Mouse (Mus musculus): ENCODE results near the gene Fam69a. TPM values are rescaled to one million over a fixed set of nuclear protein-coding genes. Genes with fewer than 3 reads are reported as not detected.
"Not testable (repeated sequence)": the region's sequence is repeated elsewhere in the genome, so short reads cannot be mapped to it uniquely, and the experiment has no call there.

Gene Fam69a
- polyA plus RNA-seq (2015; fragmentation: Nextera tagmentation; extraction: Ambion mirVana), result 50.0 and 53.3 TPM in 2 replicates

DNA sequence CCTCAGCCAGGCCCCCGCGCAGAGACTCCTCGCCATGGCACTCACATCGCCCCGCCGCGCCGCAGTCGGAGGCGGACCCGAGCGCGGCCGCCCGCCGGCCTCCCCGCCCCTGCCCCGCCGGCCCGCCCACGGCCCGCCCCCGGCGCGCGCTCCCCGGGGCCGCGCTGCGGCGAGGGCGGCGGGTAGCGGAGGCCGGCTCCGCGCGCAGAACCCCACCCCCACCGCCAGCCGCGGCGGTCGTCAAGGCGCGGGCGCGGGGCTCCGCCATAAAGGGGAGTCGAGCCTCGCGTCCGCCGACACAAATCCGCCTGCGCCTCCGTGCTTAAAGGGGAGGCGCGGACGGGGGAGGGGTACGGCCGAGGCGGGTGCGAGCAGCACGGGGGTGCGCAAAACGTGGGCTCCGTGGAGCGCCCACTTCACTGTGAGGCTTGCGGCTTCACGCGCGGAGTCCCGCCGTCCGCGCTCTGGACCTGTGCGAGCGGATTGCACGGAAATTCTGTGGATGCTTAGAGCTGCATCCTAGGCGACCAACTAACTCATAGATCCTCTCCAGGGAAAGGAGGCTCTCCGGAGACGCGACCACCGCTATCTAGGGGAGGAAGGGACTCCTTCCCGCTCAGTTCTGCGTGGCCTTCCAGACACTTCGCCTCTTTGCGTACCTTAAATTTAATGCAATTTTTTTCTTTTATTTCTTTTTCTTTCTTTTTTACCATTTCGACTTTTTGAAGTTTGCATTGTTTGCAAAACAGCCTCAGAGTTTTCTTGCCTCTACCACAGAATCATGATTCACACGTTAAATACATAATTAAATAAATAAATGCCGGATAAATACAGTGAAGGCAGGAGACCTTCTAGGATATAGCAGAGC is at the start of gene Fam69a:
TSS of gene Fam69a (minus strand) at position 119 of the 868 bp plus-strand sequence.
- ATAC-seq (replicated peaks), result peak; percentile 94
- H3K4me1 ChIP-seq, result peaks cover 16% of the 10 kb centered on the region
- peak within 1 kb of the TSS; percentile 93 for H3K9ac ChIP-seq
- peak within 1 kb of the TSS; percentile 54 for H3K4me2 ChIP-seq
- H3K27me3 ChIP-seq (replicated peaks), result no peaks in the 10 kb centered on the region
- under 1% methylated on average over 87 of the region's 91 CpGs for WGBS
- no peaks in the 10 kb centered on the region for H3K9me3 ChIP-seq
- no peaks in the 10 kb centered on the region for H3K36me3 ChIP-seq (replicated peaks)
- peak within 1 kb of the TSS; percentile 97 for H3K27ac ChIP-seq
- peak within 1 kb of the TSS; percentile 91 for H3K4me3 ChIP-seq

DNA sequence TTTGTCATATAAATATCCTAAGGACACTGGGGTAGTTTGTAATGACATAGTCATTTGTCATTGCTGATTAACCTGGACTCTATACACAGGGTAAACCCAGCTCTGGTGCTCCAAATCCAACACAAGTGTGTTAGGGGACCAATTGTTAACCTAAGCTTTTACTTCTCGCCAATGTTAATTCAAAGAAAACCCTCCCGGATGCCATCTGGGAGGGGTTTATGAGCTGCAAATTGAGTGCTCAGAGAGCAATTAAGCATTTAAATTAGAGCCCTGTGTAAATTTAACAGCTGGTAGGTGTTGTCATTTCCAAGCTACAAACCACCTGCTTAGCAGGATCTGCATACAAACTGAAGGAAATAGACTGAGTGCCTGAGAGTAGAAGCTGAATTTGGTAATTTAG is 48.6 kb upstream of the Fam69a start:
- Histone ChIP-seq H3K9ac (no peak overlapping the region), H3K4me2 (no peak overlapping the region), H3K9me3 (no peaks in the 10 kb centered on the region), H3K4me3 (no peak overlapping the region), H3K4me1 (no peaks in the 10 kb centered on the region), H3K36me3 (replicated peaks) (no peaks in the 10 kb centered on the region), H3K27me3 (replicated peaks) (no peaks in the 10 kb centered on the region), H3K27ac (no peak overlapping the region)
- whole genome bisulfite sequencing, result 37% methylated on average over 2 of the region's 2 CpGs
- no peak for ATAC-seq (replicated peaks)

DNA sequence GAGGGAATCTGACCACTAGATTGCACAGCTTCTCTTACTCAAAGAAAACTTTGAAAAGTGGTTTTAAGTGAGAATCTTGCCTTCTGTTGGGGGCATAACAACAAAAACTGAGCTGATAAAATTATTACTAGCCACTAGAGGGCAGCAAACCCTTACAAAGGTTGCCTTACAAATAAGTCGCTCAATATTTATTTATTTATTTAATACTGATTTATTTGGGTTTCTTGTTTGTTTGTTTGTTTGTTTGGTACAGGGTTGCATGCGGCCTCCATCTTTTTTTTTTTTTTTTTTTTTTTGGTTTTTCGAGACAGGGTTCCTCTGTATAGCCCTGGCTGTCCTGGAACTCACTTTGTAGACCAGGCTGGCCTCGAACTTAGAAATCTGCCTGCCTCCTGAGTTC is 47.3 kb upstream of the Fam69a start:
- 37% methylated on average over 4 of the region's 4 CpGs for WGBS
- H3K9ac ChIP-seq, result no peak overlapping the region
- H3K4me3 ChIP-seq, result no peak overlapping the region
- no peaks in the 10 kb centered on the region for H3K27me3 ChIP-seq (replicated peaks)
- ATAC-seq (replicated peaks), result peak; percentile 54; the same call in 1 of the 2 replicates
- no peak overlapping the region for H3K27ac ChIP-seq
- H3K36me3 ChIP-seq (replicated peaks), result no peaks in the 10 kb centered on the region
- H3K9me3 ChIP-seq, result no peaks in the 10 kb centered on the region
- H3K4me2 ChIP-seq, result no peak overlapping the region
- H3K4me1 ChIP-seq, result no peaks in the 10 kb centered on the region

DNA sequence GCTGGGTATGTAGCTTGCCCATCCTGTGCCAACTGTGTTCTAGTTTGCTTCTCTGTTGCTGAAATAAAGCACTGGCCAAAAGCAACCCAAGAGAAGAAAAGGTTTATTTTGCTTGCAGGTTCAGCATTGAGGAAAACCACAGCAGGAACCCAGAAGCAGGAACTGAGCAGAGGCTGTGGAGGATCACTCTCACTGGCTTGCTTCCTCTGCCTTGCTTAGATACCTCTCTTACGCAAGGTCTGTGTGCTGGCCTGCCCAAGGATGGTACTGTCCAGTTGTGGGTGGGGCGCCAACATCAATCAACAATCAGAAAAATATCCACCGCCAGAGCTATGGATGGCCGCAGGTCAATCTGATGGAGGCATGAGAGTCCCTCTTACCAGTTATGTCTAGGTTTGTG is 44.4 kb upstream of the Fam69a start:
- H3K4me3 ChIP-seq, result no peak overlapping the region
- H3K27me3 ChIP-seq (replicated peaks), result no peaks in the 10 kb centered on the region
- H3K27ac ChIP-seq, result no peak overlapping the region
- no peaks in the 10 kb centered on the region for H3K36me3 ChIP-seq (replicated peaks)
- WGBS, result 93% methylated on average over 4 of the region's 4 CpGs
- no peak overlapping the region for H3K4me2 ChIP-seq
- no peak overlapping the region for H3K9ac ChIP-seq
- no peaks in the 10 kb centered on the region for H3K4me1 ChIP-seq
- no peak for ATAC-seq (replicated peaks)
- H3K9me3 ChIP-seq, result no peaks in the 10 kb centered on the region

DNA sequence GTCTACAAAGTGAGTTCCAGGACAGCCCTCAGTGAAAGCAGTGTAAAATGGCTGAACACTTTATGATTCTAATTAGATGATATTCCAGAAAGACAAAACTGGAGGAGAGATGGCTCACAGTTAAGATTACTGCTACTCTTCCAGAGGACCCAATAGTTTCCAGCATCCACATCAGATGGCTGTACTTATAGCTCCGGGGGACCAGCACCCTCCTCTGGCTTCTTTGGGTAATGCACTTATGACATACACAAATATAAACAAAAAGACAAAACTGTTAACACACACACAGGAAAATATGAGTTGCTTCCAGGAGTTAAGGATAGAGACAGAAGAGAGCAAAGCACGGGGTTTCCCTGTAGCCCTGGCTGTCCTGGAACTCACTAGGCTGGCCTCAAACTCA is 43.1 kb upstream of the Fam69a start:
- Histone ChIP-seq H3K9me3 (no peaks in the 10 kb centered on the region), H3K27me3 (replicated peaks) (no peaks in the 10 kb centered on the region), H3K4me2 (no peak overlapping the region), H3K36me3 (replicated peaks) (no peaks in the 10 kb centered on the region), H3K9ac (no peak overlapping the region), H3K27ac (no peak overlapping the region), H3K4me3 (no peak overlapping the region), H3K4me1 (no peaks in the 10 kb centered on the region)
- 86% methylated on average over 2 of the region's 2 CpGs for WGBS
- ATAC-seq (replicated peaks), result no peak

DNA sequence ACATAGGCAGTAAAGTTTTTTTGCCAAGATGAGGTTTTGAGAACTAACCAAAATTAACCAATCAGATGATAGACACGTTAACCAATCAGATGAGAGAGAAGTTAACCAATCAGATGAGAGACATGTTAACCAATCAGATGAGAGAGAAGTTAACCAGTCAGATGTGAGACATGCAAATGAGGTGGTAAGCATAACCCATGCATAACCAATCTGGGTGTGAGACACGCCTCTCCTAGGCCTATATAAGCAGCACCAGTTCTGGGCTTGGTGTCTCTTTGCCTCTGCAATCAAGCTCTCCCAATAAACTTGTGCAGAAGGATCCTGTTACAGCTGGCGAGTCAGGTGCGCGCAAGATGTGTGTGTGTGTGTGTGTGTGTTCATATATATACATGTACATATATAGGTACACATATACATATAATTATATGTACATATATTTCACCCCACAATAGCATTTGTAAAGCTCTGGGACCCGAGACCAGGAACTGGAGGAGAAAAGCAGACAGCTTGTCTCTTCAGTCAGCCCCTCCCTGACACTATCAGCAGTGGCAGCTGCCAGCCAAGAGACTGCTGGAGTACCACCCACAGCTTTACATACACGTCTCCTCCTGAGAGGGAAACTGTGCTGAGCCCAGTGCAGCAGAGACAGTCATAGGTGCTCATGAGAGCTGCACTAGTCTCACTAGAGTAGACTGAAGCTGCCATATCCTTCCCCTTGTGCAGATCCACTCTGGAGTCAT is 42.1 kb upstream of the Fam69a start:
- H3K9me3 ChIP-seq; H3K36me3 ChIP-seq (replicated peaks); H3K4me2 ChIP-seq: not testable (repeated sequence)

DNA sequence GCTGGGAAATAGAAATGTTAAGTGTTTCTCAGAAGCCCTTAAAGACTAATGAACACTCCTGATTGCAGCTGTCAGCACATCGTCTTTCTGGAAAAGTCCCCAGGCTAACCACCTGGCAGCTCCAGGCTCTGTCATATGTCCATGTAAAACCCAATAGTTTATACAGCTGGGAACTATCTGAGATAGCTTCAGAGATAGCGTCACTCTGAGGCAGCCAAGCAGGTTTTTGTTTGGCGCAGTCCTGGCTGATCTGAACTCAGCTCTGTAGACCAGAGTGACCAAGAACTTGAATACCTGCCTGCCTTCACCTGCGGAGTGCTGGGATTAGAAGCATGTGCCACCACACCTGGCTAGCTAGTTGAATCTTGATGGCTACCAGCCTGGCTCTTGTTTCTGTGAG is 41.3 kb upstream of the Fam69a start:
- H3K27ac ChIP-seq, result no peak overlapping the region
- no peaks in the 10 kb centered on the region for H3K4me1 ChIP-seq
- no peaks in the 10 kb centered on the region for H3K36me3 ChIP-seq (replicated peaks)
- 96% methylated on average over 4 of the region's 4 CpGs for WGBS
- no peak overlapping the region for H3K4me2 ChIP-seq
- H3K27me3 ChIP-seq (replicated peaks), result no peaks in the 10 kb centered on the region
- no peak overlapping the region for H3K4me3 ChIP-seq
- no peaks in the 10 kb centered on the region for H3K9me3 ChIP-seq
- no peak overlapping the region for H3K9ac ChIP-seq
- ATAC-seq (replicated peaks), result no peak

More for the DNA sequence above, 42.1 kb upstream of the Fam69a start:
- not testable (repeated sequence) for H3K4me1 ChIP-seq; ATAC-seq (replicated peaks); H3K27me3 ChIP-seq (replicated peaks); H3K4me3 ChIP-seq; H3K27ac ChIP-seq; H3K9ac ChIP-seq
- 90% methylated on average over 7 of the region's 7 CpGs for WGBS

DNA sequence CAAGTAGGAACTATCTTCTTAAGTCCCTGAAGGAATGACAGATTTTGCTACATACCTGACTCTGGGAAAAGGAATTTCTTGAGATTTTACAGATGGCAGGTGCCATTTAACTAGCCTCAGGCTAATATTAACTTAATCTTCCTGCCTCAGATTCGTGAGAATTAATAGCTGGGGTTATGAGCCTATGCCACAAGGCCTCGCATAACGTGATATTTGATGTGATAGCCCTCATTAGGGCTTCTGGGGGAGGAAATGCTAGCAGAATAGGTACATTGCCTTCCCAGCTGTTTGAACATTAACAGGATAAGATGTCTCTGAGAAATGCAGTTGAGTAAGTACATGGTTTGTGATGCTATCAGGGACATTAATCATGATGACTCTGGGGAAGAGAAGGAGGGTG is 34.5 kb upstream of the Fam69a start:
- no peaks in the 10 kb centered on the region for H3K36me3 ChIP-seq (replicated peaks)
- 72% methylated on average over 3 of the region's 3 CpGs for whole genome bisulfite sequencing
- H3K27ac ChIP-seq, result no peak overlapping the region
- H3K9ac ChIP-seq, result no peak overlapping the region
- H3K4me2 ChIP-seq, result no peak overlapping the region
- no peaks in the 10 kb centered on the region for H3K9me3 ChIP-seq
- H3K4me3 ChIP-seq, result no peak overlapping the region
- H3K27me3 ChIP-seq (replicated peaks), result no peaks in the 10 kb centered on the region
- no peak for ATAC-seq (replicated peaks)
- H3K4me1 ChIP-seq, result no peaks in the 10 kb centered on the region

DNA sequence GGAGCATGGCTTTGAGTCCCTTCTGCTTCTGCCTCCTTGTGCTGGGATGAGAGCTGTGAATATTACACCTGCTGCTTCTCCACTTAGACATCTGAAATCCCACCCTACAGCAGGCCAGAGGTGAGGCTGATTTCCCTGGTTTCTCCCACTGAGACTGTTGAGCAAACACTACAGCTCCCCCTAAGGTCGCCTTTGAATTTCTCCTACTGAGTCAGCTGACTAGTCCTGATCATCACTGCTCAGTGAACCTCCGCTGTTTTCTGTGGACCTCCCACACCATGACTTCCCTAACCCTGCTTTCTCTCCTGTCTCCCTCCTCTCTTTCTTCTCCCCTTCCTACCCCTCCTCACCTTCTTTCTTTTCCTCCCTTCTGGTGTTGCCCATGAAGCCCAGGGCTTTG is 32.5 kb upstream of the Fam69a start:
- H3K9me3 ChIP-seq, result no peaks in the 10 kb centered on the region
- no peak overlapping the region for H3K9ac ChIP-seq
- ATAC-seq (replicated peaks), result no peak
- no peak overlapping the region for H3K4me2 ChIP-seq
- H3K27me3 ChIP-seq (replicated peaks), result no peaks in the 10 kb centered on the region
- 16% methylated on average over 2 of the region's 2 CpGs for WGBS
- no peak overlapping the region for H3K4me3 ChIP-seq
- no peaks in the 10 kb centered on the region for H3K36me3 ChIP-seq (replicated peaks)
- H3K27ac ChIP-seq, result no peak overlapping the region
- H3K4me1 ChIP-seq, result no peaks in the 10 kb centered on the region

DNA sequence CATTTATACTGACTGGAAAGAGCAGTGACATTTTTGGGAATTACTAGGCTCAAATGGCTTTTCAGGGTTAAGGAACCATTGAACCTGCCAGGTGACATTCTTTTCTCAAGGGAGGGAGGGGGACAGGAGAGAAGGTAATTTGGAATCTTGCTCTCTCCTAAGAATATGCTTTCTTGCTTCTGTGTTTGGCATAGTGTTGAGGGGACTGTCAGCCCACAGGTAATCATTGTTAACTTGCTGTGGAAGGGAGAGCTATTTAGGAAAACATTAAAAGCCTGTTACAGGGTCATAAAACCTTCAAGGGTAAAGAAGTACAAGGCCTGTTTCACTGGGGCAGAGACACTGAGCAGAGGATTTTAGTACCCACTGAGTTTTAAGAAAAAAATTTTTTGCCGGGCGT is 30.3 kb upstream of the Fam69a start:
- Histone ChIP-seq H3K4me3 (no peak overlapping the region), H3K27me3 (replicated peaks) (no peaks in the 10 kb centered on the region), H3K9me3 (no peaks in the 10 kb centered on the region), H3K4me2 (no peak overlapping the region), H3K36me3 (replicated peaks) (no peaks in the 10 kb centered on the region), H3K27ac (no peak overlapping the region), H3K9ac (no peak overlapping the region), H3K4me1 (no peaks in the 10 kb centered on the region)
- ATAC-seq (replicated peaks), result no peak
- 98% methylated on average over 2 of the region's 2 CpGs for WGBS

DNA sequence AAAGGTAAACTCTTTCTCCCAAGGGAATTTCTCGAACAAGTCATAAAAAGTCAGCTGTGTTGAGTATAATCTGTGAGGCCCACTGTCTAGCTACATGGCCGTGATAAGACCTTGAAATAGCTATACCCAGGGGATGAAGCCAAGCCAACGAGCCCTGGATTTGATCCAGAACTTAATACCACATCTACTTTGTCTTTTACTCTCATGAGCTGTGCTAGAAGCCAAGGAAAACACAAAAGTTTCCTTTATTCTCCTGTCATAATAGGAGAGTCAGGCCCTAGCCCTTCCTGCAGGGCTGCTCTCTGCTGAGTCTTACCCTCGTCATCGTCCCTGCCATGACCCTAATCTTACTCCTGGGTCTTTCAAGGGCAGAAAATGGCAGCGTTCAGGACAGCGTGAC is 28.5 kb upstream of the Fam69a start:
- ATAC-seq (replicated peaks), result no peak
- no peak overlapping the region for H3K4me3 ChIP-seq
- no peak overlapping the region for H3K27ac ChIP-seq
- no peaks in the 10 kb centered on the region for H3K9me3 ChIP-seq
- H3K9ac ChIP-seq, result no peak overlapping the region
- no peaks in the 10 kb centered on the region for H3K27me3 ChIP-seq (replicated peaks)
- no peaks in the 10 kb centered on the region for H3K36me3 ChIP-seq (replicated peaks)
- no peaks in the 10 kb centered on the region for H3K4me1 ChIP-seq
- no peak overlapping the region for H3K4me2 ChIP-seq
- 72% methylated on average over 7 of the region's 7 CpGs for WGBS

DNA sequence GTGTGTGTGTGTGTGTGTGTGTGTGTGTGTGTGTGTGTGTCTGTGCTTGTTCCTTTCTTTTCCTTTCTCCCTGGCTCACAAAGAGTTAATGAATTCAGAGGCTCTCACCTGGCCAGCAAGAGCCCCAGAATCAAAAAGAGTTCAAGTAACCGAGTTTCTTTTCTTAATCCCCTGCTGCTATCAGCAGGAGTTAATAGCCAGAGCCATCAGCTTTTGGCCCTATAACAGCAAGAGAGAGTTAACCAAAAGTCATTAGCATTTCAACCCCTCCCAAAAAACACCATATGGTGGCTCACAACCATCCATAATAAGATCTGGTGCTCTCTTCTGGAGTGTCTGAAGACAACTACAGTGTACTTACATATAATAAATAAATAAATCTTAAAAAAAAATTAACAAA is 27.3 kb upstream of the Fam69a start:
- WGBS, result 0% methylated on average over 1 of the region's 1 CpGs
- Histone ChIP-seq H3K27ac (no peak overlapping the region), H3K4me2 (no peak overlapping the region), H3K9ac (no peak overlapping the region), H3K9me3 (no peaks in the 10 kb centered on the region), H3K4me3 (no peak overlapping the region), H3K36me3 (replicated peaks) (no peaks in the 10 kb centered on the region), H3K4me1 (no peaks in the 10 kb centered on the region), H3K27me3 (replicated peaks) (no peaks in the 10 kb centered on the region)
- no peak for ATAC-seq (replicated peaks)

DNA sequence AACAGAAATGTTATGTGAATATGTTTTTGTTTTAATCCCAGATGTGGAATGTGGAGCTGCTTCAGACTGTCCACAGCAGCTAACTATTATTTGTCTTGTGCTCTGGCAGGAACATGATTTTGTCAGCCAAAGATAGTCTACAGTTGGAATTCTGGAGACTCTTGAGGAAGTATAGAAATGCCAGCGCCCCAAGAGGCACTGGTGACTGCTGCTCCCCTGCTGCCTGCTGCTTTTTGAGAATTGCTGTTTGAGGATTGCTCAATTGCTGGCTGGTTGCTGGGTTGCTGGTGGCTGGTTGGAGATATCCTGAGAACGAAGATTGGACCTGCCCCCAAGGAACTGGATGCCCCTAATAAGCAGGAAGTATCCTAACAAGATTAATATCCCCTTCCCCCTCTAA is 22.8 kb upstream of the Fam69a start:
- ATAC-seq (replicated peaks), result no peak
- no peak overlapping the region for H3K27ac ChIP-seq
- no peaks in the 10 kb centered on the region for H3K9me3 ChIP-seq
- no peak overlapping the region for H3K9ac ChIP-seq
- no peaks in the 10 kb centered on the region for H3K36me3 ChIP-seq (replicated peaks)
- H3K4me3 ChIP-seq, result no peak overlapping the region
- WGBS, result 44% methylated on average over 2 of the region's 2 CpGs
- no peak overlapping the region for H3K4me2 ChIP-seq
- H3K4me1 ChIP-seq, result no peaks in the 10 kb centered on the region
- H3K27me3 ChIP-seq (replicated peaks), result no peaks in the 10 kb centered on the region
